Mouse (Mus musculus) C2C12 (cell line): Measurements from ENCODE around the gene Begain.

Experiments used
- CTCF ChIP-seq: IDR thresholded peaks from one replicate; pipeline ENCODE4 v1.5.1; 2011; ENCODE audit not compliant: control insufficient read depth, insufficient read depth, insufficient read length
- FOSL1 ChIP-seq: IDR thresholded peaks from one replicate; pipeline ENCODE4 v1.8.0; 2011; ENCODE audit warnings: mild to moderate bottlenecking, low read length; ENCODE audit not compliant: poor library complexity, insufficient read depth, severe bottlenecking
- MAX ChIP-seq: IDR thresholded peaks from one replicate; pipeline ENCODE4 v1.6.1; 2011; ENCODE audit warnings: mild to moderate bottlenecking, control low read depth
- MYOD1 ChIP-seq: IDR thresholded peaks from one replicate; pipeline ENCODE4 v1.6.1; 2011; ENCODE audit warnings: low read depth; ENCODE audit not compliant: control insufficient read depth, insufficient read length
- USF1 ChIP-seq: IDR thresholded peaks from one replicate; pipeline ENCODE4 v1.6.1; 2011; ENCODE audit warnings: low read depth, mild to moderate bottlenecking, control low read depth, moderate library complexity

GRCm38 (mm10) chr12:108993046-108993445 is 75.0 kb downstream of the Begain start:
- no peak for TF ChIP-seq CTCF
- no peak for TF ChIP-seq MAX
- no peak for TF ChIP-seq MYOD1
- TF ChIP-seq USF1, result no peak
- no peak for TF ChIP-seq FOSL1
